Mouse (Mus musculus) lung, adult 2 months (tissue): ENCODE data around the gene Iqschfp.

Experiments used
- CTCF ChIP-seq: fragments of 200-500 bp; IDR thresholded peaks from 2 replicates; pipeline ENCODE4 v1.5.1; 2011; ENCODE audit warnings: mild to moderate bottlenecking, low read length, control low read depth; ENCODE audit not compliant: insufficient read depth
- POLR2A ChIP-seq: fragments of 200-500 bp; IDR thresholded peaks from 2 replicates; pipeline ENCODE4 v1.6.1; 2011; ENCODE audit warnings: low read depth, mild to moderate bottlenecking, control low read depth, low read length, borderline replicate concordance; ENCODE audit errors: extremely low read depth

DNA sequence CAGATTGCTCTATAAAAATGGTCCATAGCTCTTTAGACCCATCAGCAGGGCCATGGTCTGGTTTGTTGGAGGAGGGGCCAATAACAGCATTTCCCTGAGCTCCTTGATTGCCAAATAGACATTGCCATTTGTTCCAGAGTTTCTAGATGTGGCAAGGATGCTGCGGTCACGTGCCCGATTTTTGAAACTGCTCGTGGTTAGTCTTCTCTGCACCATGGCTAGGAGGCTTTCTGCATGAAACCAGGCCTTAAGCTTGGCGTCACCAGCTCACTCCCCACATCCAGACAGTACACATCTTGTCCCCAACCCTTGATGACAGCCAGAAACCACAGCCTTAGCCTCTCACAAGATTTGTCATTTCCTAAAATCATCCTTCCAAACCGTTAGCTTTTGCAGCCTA, 732.4 kb downstream of the Iqschfp start:
- TF ChIP-seq CTCF (no peak), POLR2A (no peak)
